Mouse (Mus musculus) ES-Bruce4 (cell line): Measurements from ENCODE around the gene Cfap54.

Source experiments
- CTCF ChIP-seq: IDR thresholded peaks from one replicate; pipeline ENCODE4 v1.8.1; 2011; ENCODE audit warnings: low read depth, low read length
- EP300 ChIP-seq: IDR thresholded peaks from 2 replicates; pipeline ENCODE4 v1.6.1; 2011; ENCODE audit warnings: low read depth, low read length; ENCODE audit not compliant: insufficient read depth
- POLR2A ChIP-seq: IDR thresholded peaks from one replicate; pipeline ENCODE4 v1.8.1; 2011; ENCODE audit warnings: low read length; ENCODE audit not compliant: insufficient read depth

GRCm38 (mm10) chr10:93087504-93087903 lies 6.1 kb upstream of the Cfap54 start:
- TF ChIP-seq CTCF, result no peak
- no peak for TF ChIP-seq POLR2A
- no peak for TF ChIP-seq EP300
